Mouse (Mus musculus): Measurements from ENCODE around the gene R3hdm4.

Gene R3hdm4

DNA sequence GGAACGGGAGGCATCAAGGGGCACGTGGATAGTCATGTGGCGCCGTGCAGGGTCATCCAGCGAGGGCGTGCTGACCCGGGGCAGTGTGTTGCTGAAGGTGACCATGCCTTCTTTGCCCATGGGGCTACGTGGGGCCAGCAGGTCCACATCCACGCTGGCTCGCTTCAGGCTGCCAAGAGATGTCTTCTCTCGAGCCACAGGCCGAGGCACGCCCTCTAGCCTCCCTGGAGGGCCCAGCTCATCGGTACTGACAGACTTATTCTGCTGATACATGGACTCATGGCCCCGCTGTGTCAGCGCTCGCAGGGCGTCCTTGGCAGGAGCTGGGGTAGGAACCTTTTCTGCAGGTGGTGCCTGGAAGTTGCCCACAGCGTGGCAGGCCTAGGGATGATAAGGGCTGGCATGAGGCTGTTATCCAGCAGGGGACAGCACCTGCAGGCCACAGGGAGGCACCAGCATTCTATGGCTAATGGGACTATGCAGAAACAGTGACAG, 55.2 kb downstream of the R3hdm4 start:
- peak; percentile 50 to 70 for DNase-seq

DNA sequence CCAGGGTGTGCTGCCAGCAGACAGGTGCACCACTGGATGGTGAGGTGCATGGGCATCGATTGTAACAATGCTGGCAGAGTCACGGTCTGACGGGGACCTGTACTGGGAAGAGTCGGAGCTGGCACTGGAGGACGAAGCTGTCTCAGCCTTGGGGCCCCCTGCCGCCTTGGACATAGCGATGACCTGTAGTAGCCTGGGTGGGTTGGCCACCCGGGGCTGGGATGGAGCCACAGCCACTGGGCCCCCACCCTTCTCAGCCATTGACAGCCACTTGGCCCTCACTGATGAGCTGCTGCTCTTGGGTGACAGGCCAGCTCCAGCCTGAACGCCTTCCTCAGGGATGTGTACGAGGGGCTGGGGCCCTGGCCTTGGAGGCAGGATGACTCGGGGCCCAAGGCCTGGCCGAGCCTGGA, 55.8 kb downstream of the R3hdm4 start:
- DNase-seq, result peak in 1 of 2 experiments; percentile 52

DNA sequence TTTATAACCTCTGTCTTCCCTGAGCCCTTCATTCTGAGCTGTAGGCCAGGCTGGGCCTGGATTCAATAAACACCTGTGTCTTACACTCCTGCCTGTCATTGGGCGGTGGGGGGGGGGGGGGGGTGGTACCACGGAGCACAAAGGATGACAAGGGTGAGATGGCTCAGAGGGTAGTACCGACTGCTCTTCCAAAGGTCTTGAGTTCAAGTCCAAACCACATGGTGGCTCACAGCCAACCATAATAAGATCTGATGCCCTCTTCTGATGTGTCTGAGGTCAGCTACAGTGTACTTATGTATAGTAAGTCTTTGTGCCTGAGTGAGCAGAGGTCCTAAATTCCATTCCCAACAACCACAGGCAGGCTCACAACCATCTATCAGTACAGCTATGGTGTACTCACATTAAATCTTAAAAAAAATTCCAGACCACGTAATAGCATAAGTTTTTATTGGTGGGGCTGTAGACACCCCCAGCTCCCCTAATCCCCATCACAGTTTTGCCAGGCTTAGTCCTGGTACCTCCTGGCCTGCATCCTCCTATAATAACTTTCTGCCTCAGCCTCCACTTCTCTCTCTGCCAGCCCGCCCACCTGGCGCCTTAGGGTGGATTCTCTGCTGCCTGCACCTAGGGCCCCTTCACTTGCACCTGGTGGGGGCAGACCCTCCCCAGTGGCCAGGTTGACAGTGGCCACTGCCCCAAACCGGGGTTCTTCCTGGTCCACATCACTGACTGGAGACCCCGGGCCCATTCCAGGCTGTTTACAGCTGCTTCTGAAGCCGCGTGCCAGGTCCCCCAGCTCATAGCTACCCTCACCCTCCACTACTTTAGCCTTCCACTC, 56.4 kb downstream of the R3hdm4 start:
- peak in 1 of 2 experiments; percentile 5 for DNase-seq

DNA sequence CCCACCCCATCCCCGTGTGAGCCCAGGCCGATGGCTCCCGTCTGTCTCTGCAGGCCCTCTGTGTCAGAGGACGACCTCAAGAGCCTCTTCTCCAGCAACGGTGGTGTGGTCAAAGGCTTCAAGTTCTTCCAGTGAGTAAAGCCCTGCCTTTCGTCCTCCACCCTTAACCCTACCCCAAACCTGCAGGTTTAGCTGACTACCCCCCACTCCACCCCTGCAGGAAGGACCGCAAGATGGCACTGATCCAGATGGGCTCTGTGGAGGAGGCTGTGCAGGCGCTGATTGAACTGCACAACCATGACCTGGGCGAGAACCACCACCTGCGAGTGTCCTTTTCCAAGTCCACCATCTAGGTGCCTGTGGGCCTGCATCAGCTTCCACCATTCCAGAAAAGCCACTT, 58.1 kb downstream of the R3hdm4 start:
- peak; percentile 52 to 55 for DNase-seq

DNA sequence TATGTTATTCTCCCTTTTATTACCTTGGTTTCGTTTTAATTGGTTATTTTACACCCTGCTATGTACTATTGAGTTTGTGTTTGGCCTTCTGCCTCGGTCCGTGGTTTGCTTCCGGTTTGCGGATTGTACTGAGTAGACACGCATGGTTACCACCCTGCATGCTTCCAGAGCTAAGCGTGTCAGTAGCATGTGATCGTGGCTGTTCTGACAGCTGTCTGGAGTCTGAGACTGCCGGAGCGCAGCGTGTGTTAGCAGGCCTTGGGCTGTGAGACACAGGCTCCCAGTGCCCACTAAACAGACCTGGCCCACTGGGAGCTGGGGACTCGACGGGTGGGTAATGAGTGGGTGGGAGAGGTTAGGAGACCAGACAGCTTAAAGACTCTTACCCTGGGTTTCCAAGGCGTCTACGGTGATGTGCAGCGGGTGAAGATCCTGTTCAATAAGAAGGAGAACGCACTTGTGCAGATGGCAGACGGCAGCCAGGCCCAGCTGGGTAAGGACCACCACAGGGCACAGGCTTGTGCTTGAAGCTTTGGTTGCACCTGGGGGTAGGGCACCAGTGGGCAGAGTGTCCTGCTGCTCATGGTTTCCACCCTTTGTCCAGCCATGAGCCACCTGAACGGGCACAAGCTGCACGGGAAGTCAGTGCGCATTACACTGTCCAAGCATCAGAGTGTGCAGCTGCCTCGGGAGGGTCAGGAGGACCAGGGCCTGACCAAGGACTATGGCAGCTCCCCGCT, 58.8 kb downstream of the R3hdm4 start:
- peak; percentile 42 to 59 for DNase-seq

DNA sequence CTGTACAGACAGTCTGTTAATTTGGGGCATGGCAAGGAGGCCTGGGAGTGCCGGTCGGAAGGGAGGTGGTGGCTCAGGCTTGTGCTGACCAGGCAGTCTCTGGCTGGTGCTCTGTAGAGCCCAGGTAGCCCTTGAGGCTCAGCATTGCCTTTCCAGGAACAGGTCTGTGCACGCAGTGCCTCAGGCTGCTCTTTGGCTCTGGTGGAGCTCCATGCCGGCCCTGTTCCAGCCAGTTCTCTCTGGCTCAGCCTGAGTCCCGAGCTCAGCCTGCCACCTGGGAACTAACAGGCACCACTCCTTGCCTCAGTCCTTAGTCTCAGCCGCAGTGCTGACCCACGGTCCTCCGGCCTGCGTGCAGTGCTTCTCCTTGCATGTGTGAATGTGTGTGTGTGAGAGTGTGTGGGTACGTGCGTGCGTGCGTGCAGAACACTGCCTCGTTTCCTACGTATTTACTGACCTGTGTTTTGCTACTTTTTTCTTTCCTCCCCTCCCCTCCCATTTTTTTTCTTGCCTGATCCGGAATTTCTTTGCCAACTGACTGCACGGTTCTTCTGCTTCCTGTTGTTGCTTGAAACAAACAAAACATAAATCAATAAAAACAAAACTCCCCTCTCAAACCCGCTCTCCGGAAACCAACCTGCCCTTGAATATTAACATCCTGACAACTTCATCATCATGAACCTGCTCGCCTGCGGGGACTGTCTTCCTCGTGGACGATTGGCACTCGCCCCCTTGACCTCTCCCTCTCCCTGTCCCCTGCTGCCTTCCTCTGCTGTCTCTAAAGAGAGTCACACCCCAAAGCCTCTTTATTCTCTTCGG, 59.6 kb downstream of the R3hdm4 start:
- peak; percentile 58 to 74 for DNase-seq

DNA sequence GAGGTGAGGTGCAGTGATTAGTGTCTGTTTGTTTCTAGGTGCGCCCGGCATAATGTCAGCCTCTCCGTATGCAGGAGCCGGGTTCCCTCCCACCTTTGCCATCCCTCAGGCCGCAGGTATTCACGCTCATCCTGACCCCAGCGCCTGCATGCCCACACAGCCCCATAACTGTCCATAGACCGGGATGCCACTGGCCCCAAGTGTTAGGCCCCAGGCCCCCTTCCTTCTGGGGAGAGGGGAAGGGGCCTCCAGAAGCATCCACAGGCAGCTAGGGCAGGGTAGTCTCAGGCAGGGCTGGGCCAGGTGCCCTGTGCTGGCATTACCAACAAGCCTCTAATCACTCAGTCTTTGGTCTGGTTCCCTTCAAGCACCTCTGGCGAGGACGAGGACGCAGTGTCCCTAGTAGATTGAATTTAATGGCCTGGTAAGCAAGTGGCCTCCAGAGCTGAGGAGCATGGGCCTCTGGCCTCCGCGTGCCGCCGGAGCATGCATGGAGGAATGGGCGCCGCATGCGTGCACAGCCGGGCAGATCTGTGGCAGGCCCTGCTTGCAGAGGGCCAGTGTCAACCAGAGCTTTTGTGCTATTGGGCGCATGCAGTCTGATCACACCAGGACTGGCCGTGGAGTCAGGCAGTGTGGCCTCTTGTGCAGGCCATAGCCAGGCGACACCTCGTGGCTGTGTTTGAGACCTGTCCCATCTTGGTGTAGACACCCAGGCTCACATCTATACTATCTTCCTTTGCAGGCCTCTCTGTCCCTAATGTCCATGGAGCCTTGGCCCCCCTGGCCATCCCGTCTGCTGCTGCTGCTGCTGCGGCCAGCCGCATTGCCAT, 60.7 kb downstream of the R3hdm4 start:
- no peak for DNase-seq

Data from kidney, postnatal 4 days (tissue).